Comparison of ENCODE assay signal across 23 mouse cellular contexts in the genomic region with DNA sequence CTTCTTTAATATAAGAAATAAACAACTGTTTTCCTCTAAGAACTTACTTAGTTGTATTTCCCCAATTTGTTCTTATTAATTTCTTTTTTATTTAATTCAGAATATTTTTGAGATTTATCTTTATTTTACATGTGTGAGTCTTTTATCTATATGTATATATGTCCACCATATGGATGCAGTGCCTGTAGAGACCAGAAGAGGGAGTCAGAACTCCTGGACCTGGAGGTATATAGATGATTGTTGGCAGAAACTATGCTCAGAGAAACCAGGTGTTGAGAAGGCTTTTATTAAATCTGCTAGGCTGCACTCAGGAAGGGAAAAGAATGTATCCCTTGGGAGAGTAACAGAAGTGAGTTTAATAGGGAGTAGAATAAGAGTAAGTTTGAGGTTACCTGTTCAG.
DNase-seq lines count a peak whose midpoint lies in the region; TF ChIP-seq lines count a peak whose summit lies in the region.
"Had no signal": no experiment of that assay in that cellular context is flagged by ENCODE, and none has a peak within 500 bp of the region (broad histone marks: within the 10 kb centered on the region; RNA-seq: fewer than 3 reads in every experiment).

No protein-coding gene starts in this region.

- no peaks in the 10 kb centered on the region for H3K27me3 ChIP-seq in E14TG2a.4 (ENCODE audit: insufficient read depth, low read length)
- H3K27me3 ChIP-seq: embryonic facial prominence, embryonic 13.5 days; embryonic facial prominence, embryonic 15.5 days; forebrain, embryonic 12.5 days had no signal

- no peaks in the 10 kb centered on the region for H3K4me1 ChIP-seq in E14TG2a.4 (replicated peaks; ENCODE audit: low read depth, low read length)
- no peaks in the 10 kb centered on the region for H3K4me1 ChIP-seq in ES-E14 (ENCODE audit: control insufficient read depth in 2 of 2, insufficient read depth in 2 of 2, low read length in 2 of 2, poor library complexity in 1 of 2)
- H3K4me1 ChIP-seq: embryonic facial prominence, embryonic 13.5 days; embryonic facial prominence, embryonic 15.5 days; forebrain, embryonic 10.5 days; forebrain, embryonic 12.5 days had no signal

- H3K9me3 ChIP-seq in E14TG2a.4 (ENCODE audit: low read length): no peaks in the 10 kb centered on the region
- H3K9me3 ChIP-seq in ES-E14 (ENCODE audit: control insufficient read depth, insufficient read depth, low read depth, low read length): no peaks in the 10 kb centered on the region
- H3K9me3 ChIP-seq: embryonic facial prominence, embryonic 13.5 days; embryonic facial prominence, embryonic 15.5 days; forebrain, embryonic 10.5 days; forebrain, embryonic 12.5 days; G1E had no signal

- H3K4me3 ChIP-seq in layer of hippocampus, adult 2 months: no peak overlapping the region
- no peak overlapping the region for H3K4me3 ChIP-seq in E14TG2a.4 (replicated peaks; ENCODE audit: low read length)
- H3K4me3 ChIP-seq in ES-E14 (ENCODE audit: insufficient read depth in 1 of 2, low read depth in 1 of 2, low read length in 2 of 2, poor library complexity in 1 of 2, severe bottlenecking in 1 of 2): no peak overlapping the region
- H3K4me3 ChIP-seq: embryonic facial prominence, embryonic 13.5 days; embryonic facial prominence, embryonic 15.5 days; erythroblast, embryonic 14.5 days; forebrain, embryonic 10.5 days; forebrain, embryonic 12.5 days had no signal

- TF ChIP-seq CTCF in layer of hippocampus, adult 2 months (conservative IDR thresholded peaks at IDR 0.05): 0 out of 2 replicates have a peak, but pooled peaks have one; percentile 9
- TF ChIP-seq CTCF in E14TG2a.4 (conservative IDR thresholded peaks at IDR 0.05; ENCODE audit: low read length): peak; percentile 62

- H3K36me3 ChIP-seq in E14TG2a.4 (ENCODE audit: insufficient read depth, low read length) (no peaks in the 10 kb centered on the region), ES-E14 (ENCODE audit: control insufficient read depth, insufficient read depth, low read length, poor library complexity, severe bottlenecking) (no peaks in the 10 kb centered on the region)
- H3K36me3 ChIP-seq: embryonic facial prominence, embryonic 13.5 days; embryonic facial prominence, embryonic 15.5 days; forebrain, embryonic 10.5 days; forebrain, embryonic 12.5 days; G1E had no signal

- H3K27ac ChIP-seq in layer of hippocampus, adult 2 months: no peak overlapping the region
- no peak overlapping the region for H3K27ac ChIP-seq in ES-E14 (ENCODE audit: insufficient read depth, low read depth, low read length, poor library complexity, severe bottlenecking)
- H3K27ac ChIP-seq: embryonic facial prominence, embryonic 13.5 days; embryonic facial prominence, embryonic 15.5 days; forebrain, embryonic 10.5 days; forebrain, embryonic 12.5 days had no signal

- in situ Hi-C loops in ES-E14 (cut with MboI; ENCODE audit: low sequenced_read_pairs in 2 of 2, unreplicated experiment in 2 of 2): no loop called here

- no peak overlapping the region for H3K9ac ChIP-seq in ES-E14 (ENCODE audit: insufficient read depth, low read depth, low read length, poor library complexity, severe bottlenecking)
- H3K9ac ChIP-seq: embryonic facial prominence, embryonic 13.5 days; embryonic facial prominence, embryonic 15.5 days; forebrain, embryonic 12.5 days had no signal

- DNase-seq in layer of hippocampus, adult 2 months (ENCODE audit: low spot score in 2 of 2): no peak
- DNase-seq in layer of hippocampus, adult 9-10 months (ENCODE audit: low spot score): no peak
- DNase-seq in ES-E14 (ENCODE audit: low read depth, low spot score) (peak; percentile 26), R1 (ENCODE audit: low read depth, low spot score) (peak; percentile 61)
- DNase-seq in thymus, postnatal 10 days (ENCODE audit: low spot score in 2 of 2): no peak
- no peak for DNase-seq in lung, postnatal 36 days
- DNase-seq in cerebellum, adult 11-12 months: no peak
- DNase-seq: adrenal gland, adult 2 months; adrenal gland, postnatal 14 days; adrenal gland, postnatal 36 days; cerebellum, adult 18-20 months; cerebellum, adult 8-10 months; cerebellum, adult 9-11 months; cerebellum, postnatal 14 days; cerebellum, postnatal 36 days; embryo, embryonic 11 days had no signal

TF ChIP-seq in ES-E14, 5 proteins besides CTCF, POLR2A, EP300 and RAD21:
- peak; percentile 82 for TF ChIP-seq ZC3H11A (IDR thresholded peaks at IDR 0.05; ENCODE audit: borderline replicate concordance, low read depth, low read length)
- no peak for TF ChIP-seq CHD2 (IDR thresholded peaks at IDR 0.05; ENCODE audit: low read depth, low read length)

Comparison
In these comparisons a context has a peak if more than half of its experiments do, and no peak if none do; other contexts are left out.
1. DNase-seq: peak in ES-E14 (single experiment) and R1 (single experiment); none in layer of hippocampus, adult 2 months (0 of 2), layer of hippocampus, adult 9-10 months (single experiment), thymus, postnatal 10 days (0 of 2), lung, postnatal 36 days (single experiment) and cerebellum, adult 11-12 months (single experiment).